Mouse (Mus musculus): ENCODE data around the gene Galt. TPM values are rescaled to one million over a fixed set of nuclear protein-coding genes. Genes with fewer than 3 reads are reported as not detected.

Gene Galt
- polyA plus RNA-seq, 1 experiment from 2014 or later = 42.6 TPM

GRCm38 (mm10) chr4:41731052-41731765, 23.8 kb upstream of the Galt start, which contains the start of gene Arid3c:
Arid3c (minus strand) TSS chr4:41731142.
- Histone ChIP-seq H3K9me3 (ENCODE audit: control insufficient read depth, low read length) (no peaks in the 10 kb centered on the region), H3K9ac (ENCODE audit: low read length) (no peak within 1 kb of the TSS), H3K27me3 (ENCODE audit: control insufficient read depth, insufficient read depth, low read length) (peaks cover 66% of the 10 kb centered on the region), H3K36me3 (ENCODE audit: control insufficient read depth, insufficient read depth, low read length) (no peaks in the 10 kb centered on the region), H3K4me3 (ENCODE audit: low read depth, low read length) (peak within 1 kb of the TSS; percentile 29), H3K4me1 (ENCODE audit: control insufficient read depth, insufficient read depth, low read length) (peaks cover 5% of the 10 kb centered on the region), H3K4me2 (ENCODE audit: low read depth, severe bottlenecking) (peak within 1 kb of the TSS; percentile 43), H3K27ac (replicated peaks; ENCODE audit: low read depth, low read length) (no peak within 1 kb of the TSS)
- no peak for ATAC-seq (ENCODE audit: insufficient number of reproducible peaks, low FRiP score, low TSS enrichment, low read depth)
- DNase-seq (ENCODE audit: low spot score) = no peak
- 4% methylated on average over 39 of the region's 50 CpGs for WGBS

GRCm38 (mm10) chr4:41737602-41738255, 17.3 kb upstream of the Galt start:
- 0 out of 2 replicates have a peak, but pooled peaks cover 2% of the 10 kb centered on the region for H3K4me1 ChIP-seq (ENCODE audit: control insufficient read depth, insufficient read depth, low read length)
- H3K27me3 ChIP-seq (ENCODE audit: control insufficient read depth, insufficient read depth, low read length) = peaks cover 8% of the 10 kb centered on the region
- WGBS = 31% methylated on average over 8 of the region's 8 CpGs
- DNase-seq (ENCODE audit: low spot score) (peak; percentile 78), ATAC-seq (ENCODE audit: insufficient number of reproducible peaks, low FRiP score, low TSS enrichment, low read depth) (no peak)
- no peak overlapping the region for H3K4me2 ChIP-seq (ENCODE audit: low read depth, severe bottlenecking)
- H3K9ac ChIP-seq (ENCODE audit: low read length) = no peak overlapping the region
- no peak overlapping the region for H3K27ac ChIP-seq (replicated peaks; ENCODE audit: low read depth, low read length)
- no peaks in the 10 kb centered on the region for H3K9me3 ChIP-seq (ENCODE audit: control insufficient read depth, low read length)
- no peak overlapping the region for H3K4me3 ChIP-seq (ENCODE audit: low read depth, low read length)
- H3K36me3 ChIP-seq (ENCODE audit: control insufficient read depth, insufficient read depth, low read length) = peaks cover 4% of the 10 kb centered on the region; the same call in 1 of the 2 replicates

DNA sequence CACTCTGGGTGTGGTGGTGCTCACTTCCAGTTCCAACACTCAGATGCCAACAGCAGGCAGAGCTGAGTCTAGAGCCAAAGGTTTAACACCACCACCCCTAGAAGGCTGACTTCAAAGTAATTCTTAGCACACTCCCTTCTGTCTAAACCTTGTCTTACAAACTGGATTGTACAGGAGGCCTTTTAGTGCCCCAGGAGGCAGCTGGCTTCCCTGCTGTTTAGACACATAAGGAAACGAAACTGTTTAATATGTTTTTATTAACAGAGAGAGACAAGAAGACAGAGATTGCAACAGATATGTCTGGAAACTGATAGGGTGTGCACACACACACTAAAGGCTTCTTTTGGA, 16.8 kb upstream of the Galt start:
- Histone ChIP-seq H3K27me3 (ENCODE audit: control insufficient read depth, insufficient read depth, low read length) (peaks cover 3% of the 10 kb centered on the region), H3K27ac (replicated peaks; ENCODE audit: low read depth, low read length) (no peak overlapping the region), H3K9me3 (ENCODE audit: control insufficient read depth, low read length) (no peaks in the 10 kb centered on the region), H3K36me3 (ENCODE audit: control insufficient read depth, insufficient read depth, low read length) (peaks cover 4% of the 10 kb centered on the region; the same call in 1 of the 2 replicates), H3K4me3 (ENCODE audit: low read depth, low read length) (no peak overlapping the region), H3K4me1 (ENCODE audit: control insufficient read depth, insufficient read depth, low read length) (0 out of 2 replicates have a peak, but pooled peaks cover 2% of the 10 kb centered on the region), H3K4me2 (ENCODE audit: low read depth, severe bottlenecking) (no peak overlapping the region), H3K9ac (ENCODE audit: low read length) (no peak overlapping the region)
- 44% methylated on average over 1 of the region's 1 CpGs for WGBS
- DNase-seq (ENCODE audit: low spot score) (no peak), ATAC-seq (ENCODE audit: insufficient number of reproducible peaks, low FRiP score, low TSS enrichment, low read depth) (no peak)

- Histone ChIP-seq H3K9me3 (ENCODE audit: control insufficient read depth, low read length) (no peaks in the 10 kb centered on the region), H3K4me2 (ENCODE audit: low read depth, severe bottlenecking) (no peak overlapping the region; the same call in 1 of the 2 replicates), H3K9ac (ENCODE audit: low read length) (no peak overlapping the region), H3K27ac (replicated peaks; ENCODE audit: low read depth, low read length) (no peak overlapping the region), H3K4me3 (ENCODE audit: low read depth, low read length) (no peak overlapping the region), H3K27me3 (ENCODE audit: control insufficient read depth, insufficient read depth, low read length) (no peaks in the 10 kb centered on the region), H3K36me3 (ENCODE audit: control insufficient read depth, insufficient read depth, low read length) (peaks cover 4% of the 10 kb centered on the region; the same call in 1 of the 2 replicates), H3K4me1 (ENCODE audit: control insufficient read depth, insufficient read depth, low read length) (0 out of 2 replicates have a peak, but pooled peaks cover 2% of the 10 kb centered on the region)
- WGBS = 93% methylated on average over 13 of the region's 13 CpGs
- ATAC-seq (ENCODE audit: insufficient number of reproducible peaks, low FRiP score, low TSS enrichment, low read depth) (no peak), DNase-seq (ENCODE audit: low spot score) (no peak)
Measured at GRCm38 (mm10) chr4:41739260-41739659, 15.8 kb upstream of the Galt start.

DNA sequence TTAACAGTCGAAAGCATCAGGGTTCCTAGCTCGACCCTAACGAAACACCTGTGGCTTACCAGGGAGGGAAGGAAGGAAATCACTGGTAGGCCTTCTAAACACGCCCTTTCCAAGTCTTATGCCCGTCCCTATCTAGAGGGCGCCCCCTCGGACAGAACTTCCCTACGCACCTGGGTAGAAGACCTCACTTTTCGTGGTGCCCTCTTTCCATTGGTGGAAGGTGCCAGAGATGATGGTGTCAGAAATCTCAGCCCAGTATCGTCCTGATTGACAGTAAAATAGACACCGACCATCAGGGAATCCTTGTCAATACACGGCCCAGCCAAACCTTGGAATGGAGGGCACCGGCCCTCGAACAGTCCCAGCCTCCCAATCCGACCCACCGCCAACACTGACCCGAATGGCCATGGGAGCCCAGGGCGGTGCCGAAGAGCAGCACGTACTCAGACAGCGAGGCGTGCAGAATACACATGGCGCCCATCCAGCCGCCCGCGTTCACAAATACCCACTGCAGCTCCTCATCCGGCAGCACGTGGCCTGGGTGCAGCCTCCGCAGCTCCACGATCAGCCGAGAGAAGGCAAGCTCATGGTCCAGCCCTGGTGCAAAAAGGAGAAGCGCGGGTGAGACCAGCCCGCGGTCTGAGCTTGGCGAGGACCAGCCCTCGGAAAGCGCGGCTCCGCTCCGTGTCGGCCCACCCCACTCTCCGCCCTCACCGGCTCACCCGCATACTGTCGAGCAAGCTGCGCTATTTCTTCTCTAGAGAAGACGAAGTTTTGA, 14.5 kb upstream of the Galt start:
- 1% methylated on average over 48 of the region's 48 CpGs for WGBS
- H3K4me1 ChIP-seq (ENCODE audit: control insufficient read depth, insufficient read depth, low read length) = 0 out of 2 replicates have a peak, but pooled peaks cover 2% of the 10 kb centered on the region
- peak overlapping the region; percentile 56; the same call in 1 of the 2 replicates for H3K27ac ChIP-seq (replicated peaks; ENCODE audit: low read depth, low read length)
- peak overlapping the region; percentile 72 for H3K4me3 ChIP-seq (ENCODE audit: low read depth, low read length)
- peak overlapping the region; percentile 75 for H3K9ac ChIP-seq (ENCODE audit: low read length)
- no peaks in the 10 kb centered on the region for H3K27me3 ChIP-seq (ENCODE audit: control insufficient read depth, insufficient read depth, low read length)
- ATAC-seq (ENCODE audit: insufficient number of reproducible peaks, low FRiP score, low TSS enrichment, low read depth) (peak; percentile 60), DNase-seq (ENCODE audit: low spot score) (no peak)
- H3K4me2 ChIP-seq (ENCODE audit: low read depth, severe bottlenecking) = peak overlapping the region; percentile 94
- peaks cover 4% of the 10 kb centered on the region; the same call in 1 of the 2 replicates for H3K36me3 ChIP-seq (ENCODE audit: control insufficient read depth, insufficient read depth, low read length)
- H3K9me3 ChIP-seq (ENCODE audit: control insufficient read depth, low read length) = no peaks in the 10 kb centered on the region

DNA sequence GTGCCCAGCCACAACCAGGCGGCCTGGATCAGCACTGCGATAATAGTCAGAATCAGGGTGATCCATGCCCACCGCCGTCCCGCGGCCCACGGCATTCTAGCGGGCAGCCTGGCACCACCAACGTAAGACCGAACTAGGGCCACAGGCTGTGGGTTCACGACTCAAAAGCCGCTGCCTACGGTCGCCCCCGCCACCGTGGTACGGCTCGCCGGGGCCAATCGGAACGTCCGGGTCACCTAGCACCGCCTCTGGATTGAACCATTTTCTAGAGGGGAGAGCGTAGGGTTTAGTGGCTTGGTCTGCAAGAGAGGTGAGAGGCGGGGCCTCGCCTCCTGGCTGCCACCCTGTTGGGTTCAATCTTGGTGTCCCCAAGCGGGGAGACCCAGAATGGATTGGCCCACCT, 13.9 kb upstream of the Galt start:
- Histone ChIP-seq H3K27me3 (ENCODE audit: control insufficient read depth, insufficient read depth, low read length) (no peaks in the 10 kb centered on the region), H3K4me3 (ENCODE audit: low read depth, low read length) (peak overlapping the region; percentile 72), H3K9me3 (ENCODE audit: control insufficient read depth, low read length) (no peaks in the 10 kb centered on the region), H3K36me3 (ENCODE audit: control insufficient read depth, insufficient read depth, low read length) (peaks cover 4% of the 10 kb centered on the region; the same call in 1 of the 2 replicates), H3K4me1 (ENCODE audit: control insufficient read depth, insufficient read depth, low read length) (0 out of 2 replicates have a peak, but pooled peaks cover 2% of the 10 kb centered on the region), H3K9ac (ENCODE audit: low read length) (peak overlapping the region; percentile 75), H3K27ac (replicated peaks; ENCODE audit: low read depth, low read length) (peak overlapping the region; percentile 56; the same call in 1 of the 2 replicates), H3K4me2 (ENCODE audit: low read depth, severe bottlenecking) (peak overlapping the region; percentile 94)
- under 1% methylated on average over 27 of the region's 27 CpGs for WGBS
- peak; percentile 93 for DNase-seq (ENCODE audit: low spot score)
- peak; percentile 93 for ATAC-seq (ENCODE audit: insufficient number of reproducible peaks, low FRiP score, low TSS enrichment, low read depth)

DNA sequence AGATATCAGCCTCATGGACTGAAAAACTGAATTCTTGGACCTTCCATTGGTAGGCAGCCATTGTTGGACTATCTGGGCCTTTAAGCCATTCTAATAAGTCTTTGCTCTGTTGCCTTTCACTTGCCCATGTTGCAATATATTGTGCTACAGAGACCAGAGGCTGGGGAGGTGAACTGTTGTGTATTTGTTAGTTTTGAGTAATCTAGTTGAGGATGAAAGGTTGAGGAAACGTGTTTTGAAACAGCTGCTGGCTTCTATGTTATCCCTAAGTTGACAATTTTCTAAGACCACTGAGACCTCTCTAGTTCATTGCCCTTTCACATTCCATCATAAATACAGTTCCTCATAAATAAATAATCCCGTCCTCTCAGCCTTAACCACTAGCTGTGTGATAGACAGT, 10.9 kb upstream of the Galt start:
- H3K4me1 ChIP-seq (ENCODE audit: control insufficient read depth, insufficient read depth, low read length) = 0 out of 2 replicates have a peak, but pooled peaks cover 2% of the 10 kb centered on the region
- no peak overlapping the region for H3K4me2 ChIP-seq (ENCODE audit: low read depth, severe bottlenecking)
- peaks cover under 1% of the 10 kb centered on the region; the same call in 1 of the 2 replicates for H3K36me3 ChIP-seq (ENCODE audit: control insufficient read depth, insufficient read depth, low read length)
- no peaks in the 10 kb centered on the region for H3K27me3 ChIP-seq (ENCODE audit: control insufficient read depth, insufficient read depth, low read length)
- peaks cover 5% of the 10 kb centered on the region; the same call in 1 of the 2 replicates for H3K9me3 ChIP-seq (ENCODE audit: control insufficient read depth, low read length)
- no peak for DNase-seq (ENCODE audit: low spot score)
- no peak overlapping the region for H3K4me3 ChIP-seq (ENCODE audit: low read depth, low read length)
- ATAC-seq (ENCODE audit: insufficient number of reproducible peaks, low FRiP score, low TSS enrichment, low read depth) = no peak
- no peak overlapping the region for H3K27ac ChIP-seq (replicated peaks; ENCODE audit: low read depth, low read length)
- no peak overlapping the region for H3K9ac ChIP-seq (ENCODE audit: low read length)
- 76% methylated on average over 2 of the region's 2 CpGs for WGBS

- no peak overlapping the region for H3K4me2 ChIP-seq (ENCODE audit: low read depth, severe bottlenecking)
- H3K27me3 ChIP-seq (ENCODE audit: control insufficient read depth, insufficient read depth, low read length) = no peaks in the 10 kb centered on the region
- ATAC-seq (ENCODE audit: insufficient number of reproducible peaks, low FRiP score, low TSS enrichment, low read depth) = no peak
- H3K4me1 ChIP-seq (ENCODE audit: control insufficient read depth, insufficient read depth, low read length) = 0 out of 2 replicates have a peak, but pooled peaks cover 2% of the 10 kb centered on the region
- no peak overlapping the region for H3K9ac ChIP-seq (ENCODE audit: low read length)
- H3K36me3 ChIP-seq (ENCODE audit: control insufficient read depth, insufficient read depth, low read length) = no peaks in the 10 kb centered on the region
- 65% methylated on average over 1 of the region's 1 CpGs for WGBS
- no peak overlapping the region for H3K27ac ChIP-seq (replicated peaks; ENCODE audit: low read depth, low read length)
- no peak for DNase-seq (ENCODE audit: low spot score)
- no peak overlapping the region for H3K4me3 ChIP-seq (ENCODE audit: low read depth, low read length)
- H3K9me3 ChIP-seq (ENCODE audit: control insufficient read depth, low read length) = peaks cover 5% of the 10 kb centered on the region; the same call in 1 of the 2 replicates
Measured at GRCm38 (mm10) chr4:41745021-41745420, 10.0 kb upstream of the Galt start.
